Mouse (Mus musculus) cerebellum, adult 11 months (tissue): ENCODE data around the gene Gm9495.
"Not testable (repeated sequence)": the region's sequence is repeated elsewhere in the genome, so short reads cannot be mapped to it uniquely, and the experiment has no call there.

Source experiments
- DNase-seq: peaks from one replicate; pipeline ENCODE4 v3.0.0; 2022

Gene Gm9495

DNA sequence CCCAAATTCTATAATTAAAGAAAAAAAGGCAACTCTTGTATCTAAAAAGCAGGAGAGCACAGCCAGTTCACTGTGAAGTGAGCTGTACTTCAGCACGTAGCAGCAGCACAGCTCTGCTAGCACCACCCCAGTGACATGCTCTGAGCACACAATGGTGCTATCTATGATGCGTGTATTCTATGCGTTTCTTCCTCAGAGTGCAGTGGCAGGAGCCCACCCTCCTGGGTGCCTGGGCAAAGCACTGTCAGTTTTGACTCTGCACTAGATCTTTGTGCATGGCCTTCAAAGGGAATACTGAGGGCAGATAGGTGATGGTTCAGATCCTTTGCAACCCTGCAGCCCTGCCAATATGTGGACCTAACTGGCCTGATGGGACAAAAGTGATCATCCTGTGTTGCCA, at the start of gene Gm9495:
Gene Gm9495 (minus strand): TSS at position 101 of the 400 bp plus-strand sequence.
- DNase-seq, result not testable (repeated sequence)

DNA sequence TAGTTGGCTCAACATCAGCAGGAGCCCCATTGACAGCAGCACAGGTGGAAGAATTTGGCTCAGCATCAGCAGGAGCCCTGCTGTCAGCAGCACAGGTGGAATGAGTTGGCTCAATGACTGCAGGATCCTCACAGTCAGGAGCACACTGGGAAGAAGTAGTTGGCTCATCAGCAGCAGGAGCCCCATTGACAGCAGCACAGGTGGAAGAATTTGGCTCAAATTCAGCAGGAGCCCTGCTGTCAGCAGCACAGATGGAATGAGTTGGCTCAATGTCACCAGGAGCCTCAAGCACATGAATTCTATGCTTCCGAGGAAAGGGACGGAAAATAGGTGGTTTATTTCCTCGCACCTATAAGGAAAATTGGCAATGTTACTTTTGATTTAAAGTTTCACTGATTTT, 21.6 kb upstream of the Gm9495 start:
- DNase-seq, result peak; percentile 44

DNA sequence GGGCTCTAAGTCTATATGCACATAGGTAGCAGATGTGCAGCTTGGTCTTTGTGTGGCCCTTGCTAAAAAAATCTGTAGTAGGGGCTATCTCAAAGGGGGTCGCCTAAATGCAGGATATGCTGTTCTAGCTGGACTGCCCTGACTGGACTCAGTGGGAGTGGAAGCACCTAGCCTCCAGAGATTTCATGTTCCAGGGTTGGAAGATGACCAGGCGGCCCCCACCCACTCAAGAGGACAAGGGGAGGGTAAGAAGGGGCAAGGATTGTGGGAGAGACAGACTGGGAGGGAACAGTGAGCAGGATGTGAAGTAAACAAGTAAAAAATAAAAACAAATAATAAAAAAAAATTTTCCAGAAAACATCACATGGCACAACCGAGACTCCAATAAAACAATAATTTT, 33.3 kb downstream of the Gm9495 start:
- DNase-seq, result not testable (repeated sequence)

DNA sequence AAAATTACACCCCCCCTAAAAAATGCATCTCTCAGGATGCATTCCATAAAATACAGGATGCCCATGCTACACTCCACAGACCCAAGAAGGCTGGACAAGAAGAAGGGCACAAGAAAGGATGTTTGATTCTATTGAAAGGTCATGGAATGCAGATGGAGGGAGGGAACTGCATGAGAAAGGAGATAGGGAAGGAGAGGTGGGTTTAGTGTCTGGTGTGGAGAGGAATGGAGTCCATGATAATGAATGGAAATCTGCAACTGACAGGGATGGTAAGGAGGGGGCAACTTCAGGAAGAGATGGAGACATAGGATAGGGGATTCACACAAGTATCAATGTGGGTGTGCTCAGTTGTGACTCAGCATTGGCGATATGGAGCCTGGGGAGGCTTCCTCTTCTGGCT, 39.0 kb downstream of the Gm9495 start:
- DNase-seq, result no peak

DNA sequence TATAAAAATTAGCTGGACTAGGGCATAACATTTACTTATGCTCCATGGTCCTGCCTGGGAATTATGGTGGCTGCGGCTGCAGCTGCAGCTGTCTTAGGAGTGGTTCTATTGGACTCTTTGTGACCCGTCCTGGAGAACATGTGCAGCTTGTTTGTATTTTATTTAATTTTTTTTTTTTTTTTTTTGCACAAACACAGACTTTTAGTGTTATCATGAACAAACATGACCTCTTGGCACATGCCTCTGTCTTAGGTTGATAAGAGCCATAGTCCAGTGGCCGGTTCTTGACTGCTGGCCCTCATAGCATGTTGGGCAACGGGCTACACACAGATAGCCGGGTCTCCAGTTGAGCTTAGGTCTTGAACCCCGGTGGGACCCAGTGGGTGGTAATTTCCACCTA, 48.6 kb downstream of the Gm9495 start:
- no peak for DNase-seq

DNA sequence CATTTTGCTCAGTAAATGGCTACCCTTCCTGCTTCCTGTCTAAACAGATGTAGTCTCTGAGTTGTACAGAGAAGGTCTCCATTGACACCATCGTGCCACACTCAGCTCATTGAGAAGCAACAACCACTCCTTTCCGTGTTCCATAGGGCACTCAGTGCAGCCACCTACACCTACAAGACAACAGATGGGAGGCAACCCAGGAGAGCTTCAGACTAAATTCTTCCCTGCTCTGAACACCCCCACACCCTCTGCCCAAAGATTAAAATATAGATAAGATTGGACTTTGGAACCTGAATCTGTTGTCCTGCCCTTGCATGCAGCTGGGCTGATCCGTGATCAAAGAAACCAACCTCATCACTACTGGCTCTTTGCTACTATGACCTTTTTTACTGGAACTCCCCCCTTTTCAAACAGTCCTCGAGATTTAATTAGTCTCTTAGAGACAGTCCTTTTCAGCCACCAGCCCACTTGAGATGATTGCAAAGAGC, 53.4 kb downstream of the Gm9495 start:
- DNase-seq, result no peak

DNA sequence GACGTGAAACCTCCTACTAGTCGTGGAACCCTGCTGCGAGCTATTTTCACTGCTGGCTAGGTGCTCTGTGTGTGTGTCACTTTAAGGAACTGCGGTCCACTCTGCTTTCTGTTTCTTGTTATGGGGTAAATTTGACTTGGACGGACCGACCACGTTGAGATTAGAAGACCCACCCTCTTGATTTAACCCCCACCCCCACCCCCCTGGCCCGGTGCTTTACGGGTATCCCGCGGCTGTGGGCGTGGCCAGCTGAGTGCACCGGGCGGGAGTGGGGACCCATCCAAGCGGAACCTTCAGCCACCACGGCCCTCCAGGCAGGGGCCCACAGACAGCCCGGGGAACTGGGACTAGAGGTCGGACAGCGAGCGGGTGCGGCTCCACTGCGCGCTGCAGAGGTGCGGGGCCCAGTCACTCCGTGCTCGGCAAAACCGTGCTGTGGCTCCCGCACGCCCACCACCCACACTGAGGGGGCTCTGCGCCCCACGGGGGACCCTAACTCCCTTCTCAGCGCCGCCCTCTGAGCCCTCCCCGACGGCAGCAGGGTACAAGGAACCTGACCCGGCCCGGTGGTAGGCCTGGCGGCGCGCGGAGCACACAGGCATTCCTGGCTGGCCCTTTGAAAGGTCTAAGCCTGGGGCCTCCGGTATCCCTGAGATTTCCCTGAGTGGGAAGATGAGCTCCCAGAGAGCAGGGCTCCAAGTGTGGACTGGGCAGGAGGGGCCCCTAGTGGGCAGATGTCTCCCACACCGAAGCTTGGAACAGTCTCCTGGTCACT, 54.0 kb downstream of the Gm9495 start:
- peak; percentile 46 for DNase-seq

DNA sequence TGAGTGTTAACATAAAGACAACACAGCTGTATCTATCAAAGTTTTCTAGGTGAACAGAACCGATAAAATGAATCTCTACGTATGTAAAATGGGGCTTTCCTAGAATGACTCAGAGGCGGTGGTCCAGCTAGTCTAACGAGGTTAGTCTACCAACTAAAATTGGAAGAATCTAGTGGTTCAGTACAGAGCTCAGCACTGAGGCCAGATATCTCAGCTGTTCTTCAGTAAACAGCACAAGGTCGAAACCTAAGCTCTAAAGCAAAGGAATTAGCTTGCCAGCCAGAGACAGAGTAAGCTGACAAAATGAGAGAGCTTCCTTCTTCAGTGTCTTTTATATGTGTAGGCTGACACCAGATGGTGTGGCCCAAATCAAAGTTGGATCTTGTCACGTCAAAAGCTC, 57.2 kb downstream of the Gm9495 start:
- no peak for DNase-seq

DNA sequence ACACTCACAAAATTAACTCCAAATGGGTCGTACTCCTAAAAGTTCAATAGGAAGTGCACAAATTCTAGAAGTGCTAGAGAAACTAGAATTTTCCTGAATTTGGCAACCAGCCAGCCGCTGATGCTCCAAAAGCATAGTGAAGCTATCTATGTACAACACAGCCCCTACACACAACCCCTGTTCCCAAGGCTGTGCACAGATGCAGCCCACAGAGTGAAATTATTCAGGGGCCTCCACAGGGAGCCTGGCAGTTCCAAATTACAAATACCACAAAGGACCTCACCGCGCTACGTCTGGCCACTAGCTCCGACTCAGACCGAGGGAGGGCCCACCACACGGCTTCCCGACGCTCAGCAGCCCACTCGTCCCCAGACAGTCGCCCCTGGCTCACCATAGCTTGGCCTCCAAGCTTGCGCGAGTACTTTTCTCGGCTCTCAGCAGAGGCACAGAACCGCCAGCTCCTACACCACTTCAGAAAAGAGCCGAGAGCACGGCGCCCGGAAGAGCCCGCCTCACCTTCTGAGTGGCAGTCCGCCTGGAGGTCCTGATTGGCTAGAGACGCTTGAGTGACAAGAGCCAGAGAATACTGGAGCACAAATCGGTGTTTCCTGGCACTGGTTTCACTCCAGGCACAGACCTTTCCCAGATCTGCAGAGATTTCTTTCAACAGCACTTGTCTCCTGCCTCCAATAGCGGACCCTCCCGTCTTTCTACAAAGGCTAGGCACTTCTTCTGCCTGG, 58.1 kb downstream of the Gm9495 start:
- peak; percentile 92 for DNase-seq

DNA sequence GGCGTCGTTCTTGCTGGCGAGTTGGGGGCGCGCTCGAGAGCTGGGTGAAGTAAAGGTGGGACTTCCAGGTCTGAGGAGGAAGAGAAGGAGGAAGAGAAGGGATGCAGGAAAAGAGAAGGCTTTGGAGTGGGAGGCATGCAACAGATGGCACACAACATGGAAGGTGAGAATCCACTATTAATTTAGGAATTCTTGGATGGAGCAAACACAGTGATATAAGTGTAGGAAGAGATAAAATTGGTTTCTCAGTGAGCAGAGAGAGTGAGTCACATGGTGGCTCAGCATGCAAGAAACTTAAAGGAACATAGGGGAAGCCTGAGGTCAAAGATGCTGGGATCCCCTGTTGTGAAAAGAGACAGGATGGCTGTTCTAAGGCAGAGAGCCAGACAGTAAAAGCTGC, 69.0 kb downstream of the Gm9495 start:
- no peak for DNase-seq
